Mouse (Mus musculus) natural killer cell, adult 2 months (primary cell): Measurements from ENCODE around the gene Ambra1.

Source experiments
- DNase-seq, 2 experiments: peaks; one replicate each; pipeline ENCODE4 v3.0.0; 2022; ENCODE audit warnings: low spot score in 2 of 2

The Ambra1 gene

DNA sequence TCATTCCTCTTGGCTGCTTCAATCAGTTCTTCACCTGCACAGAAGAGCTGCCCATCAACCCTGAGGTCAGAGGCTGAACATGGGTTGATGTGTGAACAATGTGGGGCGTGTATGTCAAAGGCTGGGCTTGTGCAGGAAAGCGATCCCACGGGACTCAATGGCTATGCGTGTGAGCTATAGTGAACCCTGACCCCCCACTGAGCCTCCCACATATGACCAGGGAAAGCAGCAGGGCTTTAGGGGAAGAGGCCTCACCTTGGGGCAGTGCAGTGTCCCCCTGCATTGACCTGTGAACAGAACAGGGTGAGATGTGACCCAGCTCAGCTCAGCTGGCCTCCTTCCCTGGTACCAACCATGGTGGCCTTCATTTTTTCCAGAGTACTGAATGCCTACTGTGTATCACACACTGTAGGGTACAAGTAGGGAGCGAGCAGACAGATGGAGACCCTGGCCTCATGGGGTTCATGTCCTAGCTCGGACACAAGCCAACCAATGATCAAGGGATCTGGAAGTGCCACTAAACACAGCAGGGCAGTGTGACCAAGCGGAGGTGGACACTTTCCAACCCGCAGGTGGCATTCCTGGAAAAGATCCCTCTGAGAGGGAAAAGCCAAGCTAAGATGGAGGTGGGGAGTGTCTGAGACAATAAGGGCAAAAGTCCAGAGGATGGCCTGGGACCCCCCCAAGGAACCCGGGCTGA is 205.0 kb downstream of the Ambra1 start:
- no peak for DNase-seq

DNA sequence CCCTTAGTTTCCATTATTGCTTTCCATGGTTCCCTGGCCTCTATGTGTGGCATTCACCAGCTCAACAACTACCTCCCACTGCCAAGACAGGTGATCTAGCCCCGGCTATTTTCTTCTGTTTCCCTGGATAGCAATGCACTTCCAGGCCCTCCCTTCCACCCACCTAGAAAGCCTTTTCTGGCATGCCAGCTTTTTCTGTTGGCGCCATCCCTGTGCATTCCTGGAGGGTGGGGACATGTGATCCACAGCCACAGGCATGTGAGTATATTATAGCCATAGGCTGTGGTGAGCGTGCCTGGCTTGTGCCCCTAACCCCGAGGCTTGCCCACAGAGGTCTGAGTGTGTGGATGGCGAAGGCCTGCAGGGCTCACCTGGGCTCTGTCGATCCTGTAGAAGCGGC is 206.2 kb downstream of the Ambra1 start:
- DNase-seq, result no peak

DNA sequence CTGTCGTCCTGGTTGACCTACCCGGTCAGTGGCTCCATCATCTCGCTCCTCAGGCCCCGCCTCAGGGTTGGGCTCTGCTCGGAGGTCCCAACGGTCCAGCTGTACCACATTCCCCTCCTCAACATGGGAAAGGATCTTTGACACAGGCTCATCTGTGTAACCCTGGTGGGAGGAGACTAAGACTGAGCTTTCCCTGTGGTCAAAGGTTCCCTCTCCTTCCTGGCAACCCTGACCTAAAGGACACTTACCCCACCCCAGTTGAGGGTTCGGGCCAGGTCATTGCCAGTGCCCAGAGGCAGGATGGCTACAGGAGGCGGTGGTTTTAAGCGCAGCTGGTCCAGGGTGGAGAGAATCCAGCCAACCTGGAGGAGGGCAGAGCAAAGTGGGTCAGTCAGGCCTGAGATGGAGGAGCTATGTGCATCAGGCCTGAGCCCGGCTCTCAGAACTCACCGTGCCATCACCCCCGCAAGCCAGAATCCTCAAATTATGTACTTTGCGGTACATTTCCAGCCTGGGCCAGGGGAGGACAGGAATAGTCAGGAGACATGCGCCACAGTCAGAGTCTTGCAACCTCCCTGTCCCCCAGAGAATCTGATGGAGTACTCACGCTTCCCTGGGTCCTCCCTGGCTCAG is 209.5 kb downstream of the Ambra1 start:
- no peak for DNase-seq

DNA sequence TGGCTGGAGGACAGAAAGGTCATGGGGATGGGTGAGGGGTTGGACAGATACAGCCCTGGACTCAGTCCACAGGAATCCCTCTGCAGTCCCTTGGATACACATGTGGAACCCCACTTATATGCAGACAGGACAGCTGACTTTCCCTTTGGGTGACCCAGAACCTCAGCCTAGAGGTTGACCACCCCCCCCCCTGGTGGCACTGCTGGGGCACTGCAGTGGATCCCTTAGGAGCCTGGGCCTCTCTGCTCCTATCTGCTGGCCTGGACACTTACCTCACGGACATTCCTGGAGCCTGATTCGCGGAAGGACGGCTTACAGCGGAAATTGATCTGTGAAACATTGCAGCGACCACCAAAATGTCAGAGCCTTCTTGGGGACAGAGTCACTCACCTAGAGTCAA is 212.4 kb downstream of the Ambra1 start:
- no peak for DNase-seq

DNA sequence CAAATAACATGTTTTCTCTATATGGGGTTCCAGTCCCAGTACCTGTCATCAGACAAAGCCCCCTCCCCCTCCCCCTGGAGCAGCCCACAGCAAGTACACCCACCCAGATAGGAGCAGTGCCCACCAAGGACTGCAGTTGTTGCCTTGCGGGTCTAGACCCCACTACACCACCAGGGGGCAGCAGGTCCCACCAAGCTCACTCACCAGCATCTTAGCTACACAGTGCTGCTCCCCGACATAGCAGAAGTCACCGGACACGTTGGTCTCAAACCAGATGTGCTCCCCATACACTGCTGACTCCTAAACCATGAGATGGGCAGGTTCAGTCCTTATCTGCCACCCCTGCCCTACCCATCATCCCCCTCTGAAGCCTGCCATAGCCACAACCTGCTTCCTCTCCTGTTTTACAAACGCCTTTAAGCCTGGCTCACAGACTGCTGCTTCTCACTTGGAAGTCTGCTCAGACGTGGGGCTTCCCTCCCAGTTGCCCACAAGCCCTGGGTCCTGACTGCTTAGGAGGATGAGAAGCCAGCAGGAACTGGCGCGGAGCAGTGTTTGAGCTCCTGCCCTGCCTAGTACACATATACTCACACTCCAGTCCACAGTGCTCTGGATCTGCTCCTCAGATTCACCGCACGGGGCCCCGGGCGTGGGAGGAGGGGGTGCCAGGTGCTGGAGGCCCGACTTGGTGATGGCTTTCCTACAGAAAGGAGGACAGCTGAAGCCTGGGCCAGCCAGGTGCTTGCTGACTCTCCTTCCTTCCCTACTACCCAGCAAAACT is 214.4 kb downstream of the Ambra1 start:
- peak; percentile 74 to 80 for DNase-seq

DNA sequence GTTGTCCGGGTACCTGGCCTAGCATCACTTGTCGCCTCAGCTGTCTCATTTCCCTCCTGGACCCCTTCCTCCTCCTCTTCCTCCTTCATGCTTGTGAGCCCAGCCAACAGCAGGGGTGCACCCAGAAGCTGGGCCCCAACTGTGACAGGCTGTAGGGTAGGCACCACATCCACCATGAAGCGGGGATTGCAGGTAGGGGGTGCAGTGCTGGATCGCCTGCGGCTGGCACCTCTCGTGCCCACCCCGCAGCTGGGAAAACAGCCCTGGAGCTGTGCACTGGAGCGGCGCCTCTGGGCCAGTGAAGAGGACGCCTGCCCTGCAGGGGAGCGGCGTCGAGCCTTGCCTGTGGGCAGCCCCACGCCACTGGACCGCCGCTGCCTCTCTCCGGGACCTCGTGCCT is 215.5 kb downstream of the Ambra1 start, which contains the start of gene Gm9821:
Gene Gm9821 (plus strand): TSS at position 221 of the 400 bp plus-strand sequence.
- no peak for DNase-seq

DNA sequence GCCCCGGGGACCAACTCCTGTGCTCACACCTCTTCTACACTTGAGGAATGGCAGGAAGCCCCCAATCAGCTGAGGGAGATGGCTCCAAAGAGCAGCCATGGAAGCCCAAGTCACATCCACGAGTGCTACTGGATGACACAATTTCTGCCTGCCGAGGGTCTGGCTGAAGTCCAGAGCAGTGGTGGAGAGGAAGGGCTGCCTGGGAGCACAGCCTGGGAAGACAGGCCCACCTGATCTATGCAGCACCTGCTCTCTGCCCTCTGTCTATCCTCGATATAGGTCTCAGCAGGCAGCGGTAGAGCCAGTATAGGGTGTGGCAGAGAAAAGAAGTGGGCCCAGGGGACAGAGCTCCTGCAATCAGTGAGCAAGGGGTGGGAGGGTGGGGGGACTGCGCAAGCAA is 216.9 kb downstream of the Ambra1 start:
- DNase-seq, result no peak

DNA sequence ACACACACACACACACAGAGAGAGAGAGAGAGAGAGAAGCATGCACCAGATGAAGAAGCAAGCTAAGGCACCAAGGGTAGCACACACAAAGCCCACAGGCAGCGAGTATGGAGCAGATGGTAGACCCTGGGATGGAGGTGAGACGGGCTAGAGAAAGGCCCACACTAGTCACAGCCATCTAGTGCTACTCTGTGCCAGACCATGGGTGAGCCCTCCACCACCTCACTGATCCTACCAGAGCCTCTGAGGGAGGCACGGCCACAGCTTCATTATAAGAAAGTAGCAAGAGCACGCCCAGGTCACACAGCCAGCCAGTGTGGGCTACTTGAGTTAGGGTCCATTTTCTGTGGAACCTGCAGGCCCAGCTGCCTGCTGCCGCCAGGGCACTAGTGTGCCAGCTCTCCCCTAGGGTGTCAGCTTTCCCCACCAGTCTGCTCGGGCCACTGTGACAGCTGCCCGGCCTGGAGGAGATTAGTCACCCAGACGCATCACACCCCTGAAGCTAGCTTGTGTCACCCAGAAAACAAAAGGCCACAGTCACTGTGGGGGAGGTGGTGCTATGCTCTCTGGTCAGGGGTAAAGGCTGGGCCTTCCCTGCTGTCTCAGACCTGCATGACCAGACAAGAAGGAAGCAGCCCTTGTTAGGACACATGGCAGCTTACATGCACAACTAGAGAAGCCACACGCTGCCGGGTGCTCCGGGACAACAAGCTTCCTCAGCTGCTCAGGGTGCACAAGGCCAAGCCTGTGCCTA is 217.6 kb downstream of the Ambra1 start:
- DNase-seq, result peak; percentile 82 to 92

DNA sequence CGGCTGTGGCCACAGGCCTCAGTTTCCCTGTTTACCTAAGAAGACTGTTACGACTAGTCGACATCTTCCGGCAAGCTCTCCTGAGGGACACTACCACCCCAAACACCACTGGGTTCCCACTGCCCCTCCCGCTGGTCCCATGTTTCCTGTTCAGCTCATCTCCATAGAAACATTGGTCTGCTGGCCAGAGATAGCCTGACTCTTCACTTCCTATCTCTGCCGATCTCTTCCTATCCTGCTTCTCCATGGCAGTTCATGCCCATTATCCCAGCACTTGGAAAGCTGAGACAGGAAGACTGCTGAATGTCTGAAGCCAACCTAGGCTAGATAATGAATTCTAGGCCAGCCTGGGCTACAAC is 218.2 kb downstream of the Ambra1 start:
- no peak for DNase-seq

DNA sequence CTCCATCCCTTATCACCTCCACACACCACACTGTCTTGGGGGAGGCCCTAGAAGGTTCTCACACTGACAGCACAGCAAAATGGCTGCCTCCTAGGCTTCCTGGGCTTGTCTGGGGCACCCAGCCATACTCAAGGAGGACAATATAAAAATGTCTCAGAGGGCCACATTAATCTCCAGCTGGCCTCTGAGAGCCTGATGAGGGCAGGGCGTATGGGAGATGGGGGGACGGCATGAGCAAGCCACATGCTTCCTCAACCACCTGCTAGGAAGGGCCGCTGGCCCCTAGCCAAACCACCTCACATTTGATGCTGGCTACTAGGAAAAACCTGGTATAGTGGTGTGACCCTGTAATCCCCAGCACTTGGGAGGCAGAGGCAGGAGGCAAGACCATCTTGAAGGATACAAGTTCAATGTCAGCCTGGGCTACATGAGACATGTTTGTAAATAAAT is 218.9 kb downstream of the Ambra1 start:
- no peak for DNase-seq

DNA sequence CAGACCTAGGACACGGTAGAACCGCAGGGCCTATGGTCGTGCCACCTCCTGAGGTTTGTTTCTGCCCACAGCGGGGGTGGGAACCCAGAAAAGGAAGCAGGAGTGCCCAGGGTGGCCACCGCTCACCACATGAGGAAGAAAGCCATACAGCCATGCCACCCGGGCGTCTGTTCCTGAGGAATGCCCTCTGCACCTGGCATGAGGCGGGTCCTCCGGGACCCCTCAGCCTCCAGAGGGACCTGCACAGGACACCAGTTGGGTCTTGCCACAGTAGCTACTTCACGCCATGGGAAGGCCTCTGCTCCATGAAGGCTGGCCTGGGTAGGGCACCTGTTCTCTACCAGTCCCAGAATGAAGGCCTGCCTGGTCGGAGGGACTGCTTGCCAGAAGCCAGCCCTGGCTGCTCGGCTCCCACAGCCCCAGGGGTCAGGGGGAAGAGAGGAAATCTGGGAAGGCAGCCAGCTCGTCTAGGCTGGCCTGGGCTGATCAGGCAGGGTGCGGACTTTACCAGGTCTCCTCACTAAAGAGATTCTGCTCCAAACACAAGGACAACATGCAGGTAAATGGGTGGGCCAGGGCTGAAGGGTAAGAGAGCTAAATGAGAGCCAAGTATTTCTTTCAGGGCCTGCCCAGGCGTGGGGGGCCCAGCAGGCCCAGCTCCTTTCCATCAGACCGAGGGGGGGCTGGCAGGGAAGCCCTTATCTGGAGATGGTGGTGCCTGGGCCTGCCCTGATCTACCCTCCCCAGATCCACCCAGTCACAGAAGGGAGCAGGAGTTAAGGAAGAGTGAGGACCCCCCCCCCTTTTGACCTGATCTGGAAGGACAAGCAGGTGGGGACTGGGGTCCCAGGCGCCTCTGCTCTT is 219.7 kb downstream of the Ambra1 start:
- DNase-seq, result no peak

DNA sequence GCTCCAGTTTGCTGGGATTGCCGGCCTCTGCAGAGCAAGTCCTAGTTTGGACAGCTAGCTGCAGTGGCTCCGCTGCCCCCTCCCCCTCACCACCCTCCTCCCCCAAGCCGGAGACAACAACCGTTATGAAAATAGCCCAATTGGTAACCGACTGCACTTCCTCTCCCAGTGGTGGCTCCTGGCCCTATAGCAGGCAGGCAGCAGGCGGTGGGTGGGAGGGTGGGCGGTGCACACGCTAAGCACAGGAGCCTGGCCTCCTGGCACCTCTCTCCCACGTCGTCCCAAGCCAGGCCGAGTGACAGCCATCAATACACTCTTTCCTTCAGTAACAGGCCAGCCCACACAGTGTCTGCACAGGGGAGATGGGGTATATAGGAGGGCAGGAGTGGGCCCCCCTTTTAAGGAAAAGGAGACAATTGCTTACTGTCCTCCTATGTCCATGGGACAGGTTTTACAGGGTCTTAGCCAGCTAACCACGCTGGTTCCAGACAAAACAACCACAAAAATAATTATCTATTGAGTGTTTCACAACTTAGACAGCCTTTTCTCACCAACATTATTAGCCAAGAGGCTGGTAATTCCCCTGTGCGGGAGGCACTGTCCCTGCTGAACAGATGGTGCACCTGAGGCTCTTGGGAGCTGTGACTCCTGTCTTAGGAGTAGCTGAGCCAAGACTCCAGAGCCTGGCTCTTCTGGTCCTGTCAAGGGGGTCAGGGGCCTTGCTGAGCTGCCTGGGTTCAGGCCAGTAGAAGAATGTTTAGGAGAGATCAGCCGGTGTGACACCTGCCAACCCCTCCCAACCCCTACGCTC is 220.5 kb downstream of the Ambra1 start:
- peak; percentile 32 to 49 for DNase-seq

DNA sequence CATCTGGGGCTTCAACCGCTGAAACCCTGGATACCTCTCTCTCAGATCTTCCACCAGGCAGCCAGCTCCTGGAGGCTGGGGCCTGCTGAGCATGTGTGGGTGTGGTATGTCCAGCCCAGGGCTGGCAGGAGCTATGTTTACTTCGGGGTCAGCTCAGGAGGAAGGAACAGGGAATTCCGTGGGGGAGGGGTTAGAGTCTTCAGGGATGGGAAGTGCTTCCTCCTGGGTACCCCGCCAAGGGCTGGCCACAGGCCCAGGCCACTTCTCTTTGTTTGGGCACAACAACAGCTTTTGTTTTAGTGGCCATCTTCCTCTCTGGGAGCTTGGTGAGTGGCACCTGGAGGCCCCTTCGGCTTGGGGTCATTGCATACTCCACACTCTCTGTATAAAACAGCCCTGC is 223.9 kb downstream of the Ambra1 start:
- no peak for DNase-seq

DNA sequence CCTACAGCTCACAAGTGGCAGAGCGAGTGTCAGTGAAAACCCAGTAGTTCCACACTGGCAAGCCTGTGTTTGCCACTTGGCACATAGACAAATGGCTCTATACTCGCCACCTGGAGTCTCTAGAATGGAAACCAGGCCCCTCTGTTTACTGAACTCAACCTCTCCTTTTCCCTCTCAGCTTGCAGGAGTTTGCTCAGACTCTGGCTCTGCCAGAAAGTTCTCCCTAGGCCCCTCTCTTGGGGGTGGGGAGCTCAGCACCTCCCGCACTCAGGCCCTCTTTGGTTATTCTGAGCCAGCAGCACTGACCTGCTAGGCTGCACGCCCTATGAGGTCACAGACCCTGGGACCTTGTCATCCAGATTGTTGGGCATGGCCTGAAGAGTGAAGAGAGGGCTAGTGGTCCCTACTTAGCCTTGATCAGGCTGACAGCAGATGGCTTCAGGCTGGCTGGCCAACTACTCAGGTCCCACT is 225.2 kb downstream of the Ambra1 start:
- DNase-seq, result no peak

DNA sequence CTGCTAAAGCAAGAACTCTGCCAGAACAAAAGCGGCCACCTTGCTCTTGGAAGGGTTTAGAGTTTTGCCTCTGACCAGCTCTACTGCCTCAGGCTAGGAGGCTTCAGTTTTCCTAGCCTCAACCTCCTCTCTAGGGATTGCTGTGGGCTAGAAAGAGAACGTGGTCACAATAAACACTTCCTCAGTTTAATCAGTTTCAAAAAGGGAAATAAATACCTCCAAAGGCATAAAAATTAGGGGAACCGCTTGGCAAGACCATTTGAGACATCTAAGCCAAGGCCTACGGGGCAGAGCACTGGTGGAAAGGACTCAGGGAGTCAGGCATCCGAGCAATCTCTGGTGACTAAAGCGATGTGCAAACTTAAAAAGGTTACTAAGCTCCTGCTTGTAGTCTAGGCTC is 225.9 kb downstream of the Ambra1 start:
- DNase-seq, result no peak

DNA sequence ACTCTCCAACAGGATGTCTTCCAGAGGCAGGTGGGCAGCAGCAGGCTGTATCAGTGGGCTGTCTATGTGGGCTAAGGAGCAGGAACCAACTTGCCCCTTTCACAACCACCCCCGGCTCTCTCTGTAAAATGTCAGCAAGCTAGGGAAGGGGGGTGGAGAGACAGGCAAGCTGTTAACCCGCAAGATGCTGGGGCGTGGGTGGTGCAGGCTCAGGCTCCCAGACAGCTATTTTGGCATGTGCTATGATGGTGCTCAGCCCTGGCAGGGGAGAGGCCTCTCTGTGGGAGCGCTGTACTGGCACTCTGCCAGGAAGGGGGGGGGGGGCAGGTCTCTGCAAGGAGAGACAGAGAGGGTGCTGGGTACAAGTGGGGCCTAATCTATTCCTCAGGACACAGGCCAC is 227.2 kb downstream of the Ambra1 start:
- DNase-seq, result peak in 1 of 2 experiments; percentile 28

DNA sequence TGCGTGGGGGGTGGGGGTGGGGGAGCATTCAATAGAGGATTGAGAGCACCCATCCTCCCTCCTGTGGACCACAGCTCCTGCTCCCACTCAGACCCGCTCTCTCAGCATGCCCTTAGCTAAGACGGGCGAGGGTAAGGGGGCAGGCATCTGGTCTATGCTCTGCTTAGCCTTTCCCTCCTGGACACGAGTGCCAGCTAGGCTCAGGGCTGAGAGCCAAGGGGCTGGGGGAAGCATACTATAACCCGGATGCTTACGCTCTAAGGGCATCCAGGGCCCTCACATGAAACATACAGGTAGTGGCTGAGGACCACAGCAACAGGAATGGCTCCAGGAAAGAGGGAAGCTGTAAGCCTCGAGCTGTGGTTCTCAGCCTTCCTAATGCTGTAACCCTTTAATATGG is 228.1 kb downstream of the Ambra1 start:
- DNase-seq, result no peak

DNA sequence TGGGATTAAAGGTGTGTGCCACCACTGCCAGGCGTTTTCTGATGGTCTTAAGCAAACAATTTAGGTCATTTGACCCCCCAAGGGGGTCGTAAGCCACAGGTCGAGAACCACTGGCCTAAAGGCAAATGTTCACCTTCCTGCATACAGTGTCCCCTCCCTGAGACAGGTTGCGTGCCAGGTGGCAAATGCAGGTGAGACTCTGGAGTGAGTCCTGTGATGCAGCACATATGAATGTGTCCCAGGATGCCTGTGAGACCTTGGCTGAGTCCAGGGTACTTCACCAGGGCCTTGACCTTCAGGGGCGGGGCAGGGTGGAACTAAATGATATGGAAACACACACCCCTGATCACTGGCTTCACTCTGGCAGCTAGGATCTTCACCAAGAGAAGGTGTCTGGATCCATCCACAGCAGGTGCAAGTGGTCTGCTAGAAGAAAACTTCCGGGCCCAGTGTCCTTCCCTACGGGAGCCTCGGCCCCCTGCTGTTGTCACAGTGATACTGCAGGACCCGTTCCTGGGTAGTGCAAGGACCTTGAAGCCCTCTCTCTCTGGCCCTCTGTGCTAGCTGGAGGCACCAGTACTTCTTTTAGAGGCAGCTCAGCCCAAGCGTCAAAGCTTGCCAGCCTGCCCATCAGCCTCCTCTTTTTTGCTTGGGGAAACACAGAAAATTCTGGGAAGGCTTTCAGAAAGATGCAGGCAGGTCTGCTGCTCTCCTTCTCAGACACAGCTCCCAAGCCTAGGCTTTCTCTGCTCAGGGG is 228.9 kb downstream of the Ambra1 start:
- peak in 1 of 2 experiments; percentile 54 for DNase-seq
